Mouse (Mus musculus): ENCODE measurements around the gene Ccdc33. TPM values are rescaled to one million over a fixed set of nuclear protein-coding genes. Genes with fewer than 3 reads are reported as not detected.
A peak's percentile ranks its signal among the peaks of the same experiment; 100 is the strongest.

Ccdc33 gene
- polyA plus RNA-seq, 1 experiment, result 0.59 TPM

- no peak for DNase-seq
- no peaks in the 10 kb centered on the region for H3K27me3 ChIP-seq (ENCODE audit: control insufficient read depth, insufficient read depth, low read length)
- H3K27ac ChIP-seq (ENCODE audit: insufficient read depth, low read length), result no peak overlapping the region
- H3K4me1 ChIP-seq (ENCODE audit: control insufficient read depth, insufficient read depth, low read length), result no peaks in the 10 kb centered on the region; the same call in none of the 2 replicates
- TF ChIP-seq CTCF (IDR thresholded peaks at IDR 0.05; ENCODE audit: borderline replicate concordance, insufficient read depth, low read depth, low read length) (no peak), POLR2A (IDR thresholded peaks at IDR 0.05; ENCODE audit: borderline replicate concordance, insufficient read depth, low read length) (no peak)
- H3K4me3 ChIP-seq (replicated peaks; ENCODE audit: insufficient read depth, low read depth, low read length), result no peak overlapping the region
- 67% methylated on average over 6 of the region's 6 CpGs for WGBS
Observed at GRCm38 (mm10) chr9:58139947-58140346, 21.3 kb upstream of the Ccdc33 start.

GRCm38 (mm10) chr9:58135921-58136321, 17.3 kb upstream of the Ccdc33 start:
- no peaks in the 10 kb centered on the region; the same call in none of the 2 replicates for H3K4me1 ChIP-seq (ENCODE audit: control insufficient read depth, insufficient read depth, low read length)
- H3K27ac ChIP-seq (ENCODE audit: insufficient read depth, low read length), result no peak overlapping the region
- TF ChIP-seq POLR2A (IDR thresholded peaks at IDR 0.05; ENCODE audit: borderline replicate concordance, insufficient read depth, low read length) (no peak), CTCF (IDR thresholded peaks at IDR 0.05; ENCODE audit: borderline replicate concordance, insufficient read depth, low read depth, low read length) (no peak)
- no peak for DNase-seq
- no peak overlapping the region for H3K4me3 ChIP-seq (replicated peaks; ENCODE audit: insufficient read depth, low read depth, low read length)
- WGBS, result 49% methylated on average over 2 of the region's 2 CpGs
- H3K27me3 ChIP-seq (ENCODE audit: control insufficient read depth, insufficient read depth, low read length), result no peaks in the 10 kb centered on the region

GRCm38 (mm10) chr9:58134906-58135305, 16.3 kb upstream of the Ccdc33 start:
- Histone ChIP-seq H3K4me3 (replicated peaks; ENCODE audit: insufficient read depth, low read depth, low read length) (no peak overlapping the region), H3K27ac (ENCODE audit: insufficient read depth, low read length) (no peak overlapping the region), H3K4me1 (ENCODE audit: control insufficient read depth, insufficient read depth, low read length) (no peaks in the 10 kb centered on the region; the same call in none of the 2 replicates), H3K27me3 (ENCODE audit: control insufficient read depth, insufficient read depth, low read length) (no peaks in the 10 kb centered on the region)
- TF ChIP-seq POLR2A (IDR thresholded peaks at IDR 0.05; ENCODE audit: borderline replicate concordance, insufficient read depth, low read length) (no peak), CTCF (IDR thresholded peaks at IDR 0.05; ENCODE audit: borderline replicate concordance, insufficient read depth, low read depth, low read length) (no peak)
- WGBS, result 7% methylated on average over 7 of the region's 7 CpGs
- DNase-seq, result peak; percentile 38 to 55

- no peaks in the 10 kb centered on the region; the same call in none of the 2 replicates for H3K4me1 ChIP-seq (ENCODE audit: control insufficient read depth, insufficient read depth, low read length)
- DNase-seq, result no peak
- no peak overlapping the region for H3K27ac ChIP-seq (ENCODE audit: insufficient read depth, low read length)
- TF ChIP-seq POLR2A (IDR thresholded peaks at IDR 0.05; ENCODE audit: borderline replicate concordance, insufficient read depth, low read length), result no peak
- no peak for TF ChIP-seq CTCF (IDR thresholded peaks at IDR 0.05; ENCODE audit: borderline replicate concordance, insufficient read depth, low read depth, low read length)
- no peak overlapping the region for H3K4me3 ChIP-seq (replicated peaks; ENCODE audit: insufficient read depth, low read depth, low read length)
- WGBS, result 57% methylated on average over 17 of the region's 17 CpGs
- H3K27me3 ChIP-seq (ENCODE audit: control insufficient read depth, insufficient read depth, low read length), result no peaks in the 10 kb centered on the region
Observed at GRCm38 (mm10) chr9:58133893-58134884, 15.6 kb upstream of the Ccdc33 start.

GRCm38 (mm10) chr9:58131735-58132134, 13.1 kb upstream of the Ccdc33 start:
- no peaks in the 10 kb centered on the region; the same call in 1 of the 2 replicates for H3K4me1 ChIP-seq (ENCODE audit: control insufficient read depth, insufficient read depth, low read length)
- 90% methylated on average over 7 of the region's 7 CpGs for WGBS

GRCm38 (mm10) chr9:58130909-58131308, 12.3 kb upstream of the Ccdc33 start:
- no peak for TF ChIP-seq POLR2A (IDR thresholded peaks at IDR 0.05; ENCODE audit: borderline replicate concordance, insufficient read depth, low read length)
- TF ChIP-seq CTCF (IDR thresholded peaks at IDR 0.05; ENCODE audit: borderline replicate concordance, insufficient read depth, low read depth, low read length), result no peak
- no peak for DNase-seq
- WGBS, result 70% methylated on average over 3 of the region's 3 CpGs
- no peak overlapping the region for H3K4me3 ChIP-seq (replicated peaks; ENCODE audit: insufficient read depth, low read depth, low read length)
- no peaks in the 10 kb centered on the region; the same call in 1 of the 2 replicates for H3K4me1 ChIP-seq (ENCODE audit: control insufficient read depth, insufficient read depth, low read length)
- no peak overlapping the region for H3K27ac ChIP-seq (ENCODE audit: insufficient read depth, low read length)
- H3K27me3 ChIP-seq (ENCODE audit: control insufficient read depth, insufficient read depth, low read length), result no peaks in the 10 kb centered on the region

More at GRCm38 (mm10) chr9:58131735-58132134, 13.1 kb upstream of the Ccdc33 start:
- H3K27me3 ChIP-seq (ENCODE audit: control insufficient read depth, insufficient read depth, low read length), result no peaks in the 10 kb centered on the region
- TF ChIP-seq POLR2A (IDR thresholded peaks at IDR 0.05; ENCODE audit: borderline replicate concordance, insufficient read depth, low read length), result no peak
- TF ChIP-seq CTCF (IDR thresholded peaks at IDR 0.05; ENCODE audit: borderline replicate concordance, insufficient read depth, low read depth, low read length), result no peak
- no peak for DNase-seq
- no peak overlapping the region for H3K27ac ChIP-seq (ENCODE audit: insufficient read depth, low read length)
- H3K4me3 ChIP-seq (replicated peaks; ENCODE audit: insufficient read depth, low read depth, low read length), result no peak overlapping the region

GRCm38 (mm10) chr9:58129508-58129907, 10.9 kb upstream of the Ccdc33 start:
- WGBS, result 71% methylated on average over 8 of the region's 8 CpGs
- H3K27ac ChIP-seq (ENCODE audit: insufficient read depth, low read length), result no peak overlapping the region
- TF ChIP-seq POLR2A (IDR thresholded peaks at IDR 0.05; ENCODE audit: borderline replicate concordance, insufficient read depth, low read length) (no peak), CTCF (IDR thresholded peaks at IDR 0.05; ENCODE audit: borderline replicate concordance, insufficient read depth, low read depth, low read length) (no peak)
- DNase-seq, result no peak
- H3K4me3 ChIP-seq (replicated peaks; ENCODE audit: insufficient read depth, low read depth, low read length), result no peak overlapping the region
- no peaks in the 10 kb centered on the region for H3K27me3 ChIP-seq (ENCODE audit: control insufficient read depth, insufficient read depth, low read length)
- H3K4me1 ChIP-seq (ENCODE audit: control insufficient read depth, insufficient read depth, low read length), result no peaks in the 10 kb centered on the region

All from cerebellum, adult 2 months (tissue).